Mouse (Mus musculus) T-helper 1 cell (primary cell): Measurements from ENCODE around the gene Trim63.

ENCODE experiments used
- in situ Hi-C: fragments of 300-600 bp; cut with MboI, MseI; formaldehyde crosslinking; loops from one replicate; pipeline ENCODE4 v1.15.1; 2025; ENCODE audit warnings: high pct_unique_total_duplicates

Gene Trim63

GRCm38 (mm10) chr4:134365280-134365679 lies 50.4 kb downstream of the Trim63 start:
- in situ Hi-C loops = no loop called here

GRCm38 (mm10) chr4:134370649-134371221 lies 55.8 kb downstream of the Trim63 start:
- in situ Hi-C loops = no loop called here

- in situ Hi-C loops = no loop called here
Measured at GRCm38 (mm10) chr4:134371316-134371855, 56.5 kb downstream of the Trim63 start.

- in situ Hi-C loops = no loop called here
Measured at GRCm38 (mm10) chr4:134372294-134372747, 57.4 kb downstream of the Trim63 start.

GRCm38 (mm10) chr4:134373295-134373694 lies 58.4 kb downstream of the Trim63 start:
- in situ Hi-C loops = no loop called here

GRCm38 (mm10) chr4:134374306-134374705 lies 59.4 kb downstream of the Trim63 start:
- in situ Hi-C loops = no loop called here

- in situ Hi-C loops = no loop called here
Measured at GRCm38 (mm10) chr4:134378089-134378615, 63.2 kb downstream of the Trim63 start.
